Mouse (Mus musculus) forebrain, postnatal 0 days (tissue): Measurements from ENCODE around the gene Napsa. TPM values are rescaled to one million over a fixed set of nuclear protein-coding genes. Genes with fewer than 3 reads are reported as not detected.
A peak's percentile ranks its signal among the peaks of the same experiment; 100 is the strongest.

ENCODE experiments used
- ATAC-seq: fragments of 200-750 bp; cut with Nextera tagmentation; 2 replicates; pipeline ENCODE4 v1.8.0; 2017; ENCODE audit warnings: mild to moderate bottlenecking, moderate library complexity
- DNase-seq: peaks from one replicate; pipeline ENCODE4 v3.0.0-alpha.2; 2015
- H3K27ac ChIP-seq: fragments of 300-500 bp; sonication (generic); 2 replicates; pipeline ENCODE4 v1.5.1; 2014; ENCODE audit warnings: low read depth, mild to moderate bottlenecking, antibody characterized with exemption, low read length, moderate library complexity, mixed read lengths
- H3K27me3 ChIP-seq: fragments of 300-500 bp; sonication (generic); 2 replicates; pipeline ENCODE4 v1.6.1; 2014; ENCODE audit warnings: mild to moderate bottlenecking, low read length, mixed read lengths; ENCODE audit not compliant: insufficient read depth
- H3K36me3 ChIP-seq: fragments of 300-500 bp; sonication (generic); 2 replicates; pipeline ENCODE4 v1.6.1; 2014; ENCODE audit warnings: mild to moderate bottlenecking, moderate library complexity; ENCODE audit not compliant: insufficient read depth
- H3K4me1 ChIP-seq: fragments of 300-500 bp; sonication (generic); 2 replicates; pipeline ENCODE4 v1.6.1; 2014; ENCODE audit warnings: antibody characterized with exemption; ENCODE audit not compliant: insufficient read depth
- H3K4me2 ChIP-seq: fragments of 300-500 bp; sonication (generic); 2 replicates; pipeline ENCODE4 v1.6.1; 2014; ENCODE audit warnings: low read depth, mild to moderate bottlenecking, moderate library complexity
- H3K4me3 ChIP-seq: fragments of 300-500 bp; sonication (generic); 2 replicates; pipeline ENCODE4 v1.5.1; 2014; ENCODE audit warnings: low read depth, low read length, mixed read lengths
- H3K9ac ChIP-seq: fragments of 300-500 bp; sonication (generic); 2 replicates; pipeline ENCODE4 v1.6.1; 2014; ENCODE audit warnings: mild to moderate bottlenecking
- H3K9me3 ChIP-seq: fragments of 300-500 bp; sonication (generic); 2 replicates; pipeline ENCODE4 v1.6.1; 2016; ENCODE audit warnings: low read length
- CTCF ChIP-seq: sonication (generic); IDR thresholded peaks from 2 replicates; pipeline ENCODE4 v1.5.1; 2016; ENCODE audit warnings: antibody characterized with exemption, control low read depth, low read depth
- WGBS: fragments of 180-500 bp; shearing (Covaris S2); extraction: QIAGEN DNeasy Blood & Tissue Kit; methylation state at CpG from one replicate; pipeline ENCODE4 v1.1.7; 2014; 5-methylcytosine and 5-hydroxymethylcytosine counted together
- polyA plus RNA-seq: library from polyadenylated mRNA; unstranded; fragments of >200 nt; fragmentation: Nextera tagmentation; extraction: Ambion mirVana; gene quantifications from 2 replicates; pipeline ENCODE4 v1.2.1, GENCODE M21; 2015
- total RNA-seq: library from RNA; depleted of rRNA; stranded (reverse); fragments of >200 nt; gene quantifications from 2 replicates; pipeline ENCODE4 v1.2.3, GENCODE M21; 2014

Gene Napsa
- total and polyA plus RNA-seq, 2 experiments from 2014 or later, result 0.24 to 0.71 TPM

DNA sequence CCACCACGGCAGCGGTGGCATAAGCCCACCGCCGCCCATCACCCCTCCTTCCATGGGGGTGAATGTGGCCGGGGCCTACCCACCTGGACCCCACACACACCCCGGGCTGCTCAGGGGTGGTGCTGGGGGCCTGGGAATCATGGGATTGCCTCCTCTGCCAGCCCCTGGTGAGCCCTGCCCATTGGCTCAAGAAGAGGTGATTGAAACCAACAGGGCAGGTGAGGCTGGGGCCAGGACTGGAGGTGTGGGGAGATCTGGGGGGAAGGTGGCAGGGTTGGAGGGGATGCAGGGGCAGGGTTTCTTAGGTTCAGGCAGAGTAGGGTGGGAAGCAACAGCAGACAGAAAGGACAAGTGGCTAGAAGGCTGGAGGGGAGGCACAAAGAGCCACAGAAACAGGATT lies 23.9 kb downstream of the Napsa start:
- ATAC-seq (no peak), DNase-seq (no peak)
- Histone ChIP-seq H3K9ac (no peak overlapping the region), H3K4me1 (0 out of 2 replicates have a peak, but pooled peaks cover 21% of the 10 kb centered on the region), H3K4me2 (no peak overlapping the region), H3K27me3 (peaks cover 22% of the 10 kb centered on the region), H3K36me3 (0 out of 2 replicates have a peak, but pooled peaks cover 3% of the 10 kb centered on the region), H3K4me3 (no peak overlapping the region), H3K9me3 (no peaks in the 10 kb centered on the region), H3K27ac (no peak overlapping the region)
- 93% methylated on average over 6 of the region's 6 CpGs for WGBS
- TF ChIP-seq CTCF, result no peak

DNA sequence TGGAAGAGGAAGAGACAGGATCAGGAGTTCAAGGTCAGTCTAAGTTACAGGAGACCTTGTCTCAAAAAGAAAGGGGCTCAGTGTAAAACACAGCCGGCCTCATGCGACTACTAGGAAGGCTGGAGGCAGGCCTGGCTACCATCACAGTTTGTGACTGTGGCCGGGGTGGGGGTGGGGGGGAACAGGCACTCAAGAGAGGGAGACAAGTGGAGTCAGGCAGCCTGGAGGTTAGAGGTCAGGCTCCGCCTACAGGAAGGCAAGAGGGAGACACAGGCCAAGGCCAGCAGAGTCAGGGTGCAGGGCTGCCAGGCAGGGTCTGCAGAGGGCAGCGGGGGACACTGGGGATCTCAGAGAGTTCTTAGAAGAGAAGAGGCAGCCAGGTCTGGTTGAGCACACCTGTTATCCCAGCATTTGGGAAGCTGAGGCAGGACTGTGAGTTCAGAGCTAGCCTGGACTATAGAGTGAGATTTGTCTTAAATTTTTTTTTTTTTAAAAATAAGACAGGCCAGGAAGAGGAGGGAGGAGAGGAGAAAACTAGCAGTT lies 24.9 kb downstream of the Napsa start:
- Histone ChIP-seq H3K9ac (no peak overlapping the region), H3K4me1 (0 out of 2 replicates have a peak, but pooled peaks cover 21% of the 10 kb centered on the region), H3K27me3 (peaks cover 26% of the 10 kb centered on the region), H3K4me3 (no peak overlapping the region), H3K27ac (no peak overlapping the region), H3K36me3 (0 out of 2 replicates have a peak, but pooled peaks cover 3% of the 10 kb centered on the region), H3K9me3 (no peaks in the 10 kb centered on the region), H3K4me2 (no peak overlapping the region)
- WGBS, result 77% methylated on average over 5 of the region's 5 CpGs
- ATAC-seq, result no peak
- DNase-seq, result no peak
- no peak for TF ChIP-seq CTCF

DNA sequence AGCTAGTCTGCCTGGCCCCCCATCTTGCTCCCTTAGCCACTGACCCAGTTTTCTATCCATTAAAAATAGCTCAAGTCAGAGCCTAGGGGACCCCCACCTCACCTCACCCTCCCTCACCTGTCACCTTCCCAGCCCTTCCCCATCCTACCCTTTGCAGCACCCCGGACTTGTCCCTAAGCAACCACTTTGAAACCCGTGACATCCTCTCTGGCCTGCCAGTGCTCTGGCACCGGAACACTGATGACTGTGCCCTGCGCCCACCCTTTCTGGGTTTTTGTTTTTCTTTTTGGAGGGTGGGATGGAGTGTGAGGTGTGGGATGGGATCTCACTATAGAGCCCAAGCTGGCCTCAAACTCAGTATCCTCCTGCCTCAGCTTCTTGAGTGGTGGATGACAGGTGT lies 25.5 kb downstream of the Napsa start:
- TF ChIP-seq CTCF, result no peak
- Histone ChIP-seq H3K36me3 (0 out of 2 replicates have a peak, but pooled peaks cover 3% of the 10 kb centered on the region), H3K4me3 (no peak overlapping the region), H3K9ac (no peak overlapping the region), H3K4me2 (no peak overlapping the region), H3K9me3 (no peaks in the 10 kb centered on the region), H3K27ac (no peak overlapping the region), H3K4me1 (0 out of 2 replicates have a peak, but pooled peaks cover 19% of the 10 kb centered on the region), H3K27me3 (peaks cover 25% of the 10 kb centered on the region)
- ATAC-seq (no peak), DNase-seq (no peak)
- 91% methylated on average over 4 of the region's 4 CpGs for WGBS

DNA sequence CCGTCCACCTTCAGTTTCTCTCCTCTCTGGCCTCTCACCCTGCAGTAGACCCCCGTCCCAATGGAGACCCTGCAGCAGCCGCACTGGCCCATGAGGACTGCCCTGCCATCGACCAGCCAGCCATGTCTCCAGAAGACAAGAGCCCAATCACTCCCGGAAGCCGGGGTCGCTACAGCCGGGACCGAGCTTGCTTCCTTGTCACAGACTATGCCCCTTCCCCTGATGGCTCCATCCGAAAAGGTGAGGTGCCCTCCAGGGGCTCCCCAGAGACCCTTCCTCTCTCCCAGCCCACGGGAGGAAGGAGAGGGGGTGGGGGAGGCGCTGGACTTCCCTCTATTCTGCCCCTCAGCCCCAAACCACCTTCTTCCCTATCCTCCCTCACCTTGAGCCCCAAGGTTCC lies 26.2 kb downstream of the Napsa start:
- 0 out of 2 replicates have a peak, but pooled peaks cover 3% of the 10 kb centered on the region for H3K36me3 ChIP-seq
- DNase-seq (no peak), ATAC-seq (no peak)
- WGBS, result 86% methylated on average over 11 of the region's 12 CpGs
- H3K4me3 ChIP-seq, result no peak overlapping the region
- H3K9ac ChIP-seq, result no peak overlapping the region
- H3K27me3 ChIP-seq, result peaks cover 25% of the 10 kb centered on the region
- H3K4me1 ChIP-seq, result 0 out of 2 replicates have a peak, but pooled peaks cover 12% of the 10 kb centered on the region
- no peak overlapping the region for H3K4me2 ChIP-seq
- H3K9me3 ChIP-seq, result no peaks in the 10 kb centered on the region
- no peak overlapping the region for H3K27ac ChIP-seq
- no peak for TF ChIP-seq CTCF

DNA sequence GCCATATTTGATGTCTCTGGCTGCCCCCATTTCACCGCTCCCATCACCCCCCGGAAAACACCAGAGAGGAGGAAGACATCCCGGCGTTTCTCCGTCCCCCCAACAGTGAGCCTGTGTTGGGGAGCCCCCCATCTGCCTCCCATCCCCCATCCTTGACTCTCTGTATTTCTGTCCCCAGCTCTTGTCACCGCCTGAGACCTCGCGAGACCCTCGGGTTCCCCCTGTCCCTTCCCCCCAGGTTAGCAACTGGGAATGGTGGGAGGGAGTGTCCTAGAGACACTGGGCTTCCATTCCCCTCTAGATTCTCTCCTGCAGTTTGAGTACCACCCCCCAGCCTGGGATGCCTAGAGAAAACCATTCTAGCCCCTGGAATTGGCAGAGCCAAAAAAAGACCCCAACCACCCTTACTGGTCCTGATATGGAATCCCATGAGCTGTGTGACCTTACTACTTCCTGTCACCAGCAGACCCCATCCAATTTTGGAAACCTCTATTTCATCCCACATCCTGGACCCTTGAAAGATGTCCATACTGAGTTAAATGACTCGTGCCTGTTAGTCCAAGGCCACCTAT lies 28.6 kb downstream of the Napsa start:
- no peak for TF ChIP-seq CTCF
- H3K9ac ChIP-seq, result no peak overlapping the region
- no peak for DNase-seq
- no peaks in the 10 kb centered on the region for H3K36me3 ChIP-seq
- H3K4me3 ChIP-seq, result no peak overlapping the region
- peaks cover 37% of the 10 kb centered on the region for H3K27me3 ChIP-seq
- no peaks in the 10 kb centered on the region for H3K4me1 ChIP-seq
- H3K9me3 ChIP-seq, result no peaks in the 10 kb centered on the region
- ATAC-seq, result no peak
- 86% methylated on average over 10 of the region's 10 CpGs for WGBS
- no peak overlapping the region for H3K4me2 ChIP-seq
- H3K27ac ChIP-seq, result no peak overlapping the region

DNA sequence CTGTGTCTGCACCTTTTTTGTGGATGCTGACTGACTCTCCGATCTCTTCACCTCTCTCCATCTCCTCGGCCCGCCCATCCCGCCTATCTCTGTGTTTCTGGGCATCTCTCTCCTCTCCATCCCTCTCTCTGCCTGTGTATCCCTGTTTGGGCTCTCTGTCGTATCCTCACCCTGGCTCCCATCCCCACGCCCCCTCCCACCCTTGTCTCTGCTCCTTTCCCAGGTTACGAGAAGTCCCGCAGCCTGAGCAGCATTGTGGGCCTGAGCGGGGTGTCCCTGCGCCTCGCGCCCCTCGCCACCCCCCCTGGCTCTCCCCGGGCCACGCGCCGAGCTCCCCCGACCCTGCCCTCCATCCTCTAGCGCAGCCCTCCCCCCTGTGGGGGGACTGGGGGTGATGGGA lies 29.5 kb downstream of the Napsa start:
- 21% methylated on average over 15 of the region's 19 CpGs for WGBS
- Histone ChIP-seq H3K36me3 (no peaks in the 10 kb centered on the region), H3K4me3 (no peak overlapping the region), H3K27me3 (peaks cover 43% of the 10 kb centered on the region), H3K9ac (no peak overlapping the region), H3K4me1 (no peaks in the 10 kb centered on the region), H3K4me2 (no peak overlapping the region), H3K27ac (no peak overlapping the region), H3K9me3 (no peaks in the 10 kb centered on the region)
- TF ChIP-seq CTCF, result no peak
- DNase-seq (no peak), ATAC-seq (no peak)

DNA sequence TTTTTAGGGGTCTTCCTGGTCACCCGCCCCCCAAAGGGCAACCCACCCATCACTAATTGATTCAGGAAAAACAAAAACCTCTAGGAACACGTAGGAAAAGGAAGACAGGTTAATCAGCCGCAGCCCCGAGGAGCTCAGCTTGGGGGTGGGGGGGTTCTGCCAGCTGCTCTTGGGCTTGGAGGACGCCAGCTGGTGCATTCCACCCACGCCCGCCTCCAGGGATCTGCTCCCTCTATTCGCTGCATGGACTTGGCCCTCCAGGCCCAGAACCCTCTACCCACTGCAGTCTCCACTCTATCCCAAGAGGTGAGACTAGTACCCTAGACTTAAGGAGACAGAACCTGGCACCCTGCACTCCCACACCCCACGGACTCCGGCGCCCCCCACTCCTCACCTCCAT lies 30.3 kb downstream of the Napsa start:
- H3K27me3 ChIP-seq, result peaks cover 46% of the 10 kb centered on the region
- WGBS, result 17% methylated on average over 11 of the region's 11 CpGs
- H3K4me2 ChIP-seq, result no peak overlapping the region

More for the DNA sequence above, 30.3 kb downstream of the Napsa start:
- Histone ChIP-seq H3K4me1 (no peaks in the 10 kb centered on the region), H3K9ac (no peak overlapping the region), H3K27ac (no peak overlapping the region), H3K4me3 (no peak overlapping the region), H3K9me3 (no peaks in the 10 kb centered on the region), H3K36me3 (no peaks in the 10 kb centered on the region)
- peak; percentile 46 for DNase-seq
- TF ChIP-seq CTCF, result no peak
- 0 out of 2 replicates have a peak, but pooled peaks have one; percentile 30 for ATAC-seq
